Mouse (Mus musculus) monocyte, adult 5-6 weeks (primary cell): ENCODE measurements around the gene Ost4. TPM values are rescaled to one million over a fixed set of nuclear protein-coding genes. Genes with fewer than 3 reads are reported as not detected.

ENCODE experiments used
- ATAC-seq: fragments of 153-309, 156-312 bp; replicated peaks from 2 replicates; pipeline ENCODE4 v1.8.0; 2017; ENCODE audit warnings: mild to moderate bottlenecking; ENCODE audit not compliant: low TSS enrichment, insufficient number of reproducible peaks, severe bottlenecking, poor library complexity, low FRiP score
- total RNA-seq: library from RNA; stranded (forward); fragments of 200-1000, 200-491, 200-594 nt; gene quantifications from 3 replicates; pipeline ENCODE4 v1.2.3, GENCODE M21; 2017

The Ost4 gene
- total RNA-seq, 1 experiment from 2014 or later: 129 TPM

DNA sequence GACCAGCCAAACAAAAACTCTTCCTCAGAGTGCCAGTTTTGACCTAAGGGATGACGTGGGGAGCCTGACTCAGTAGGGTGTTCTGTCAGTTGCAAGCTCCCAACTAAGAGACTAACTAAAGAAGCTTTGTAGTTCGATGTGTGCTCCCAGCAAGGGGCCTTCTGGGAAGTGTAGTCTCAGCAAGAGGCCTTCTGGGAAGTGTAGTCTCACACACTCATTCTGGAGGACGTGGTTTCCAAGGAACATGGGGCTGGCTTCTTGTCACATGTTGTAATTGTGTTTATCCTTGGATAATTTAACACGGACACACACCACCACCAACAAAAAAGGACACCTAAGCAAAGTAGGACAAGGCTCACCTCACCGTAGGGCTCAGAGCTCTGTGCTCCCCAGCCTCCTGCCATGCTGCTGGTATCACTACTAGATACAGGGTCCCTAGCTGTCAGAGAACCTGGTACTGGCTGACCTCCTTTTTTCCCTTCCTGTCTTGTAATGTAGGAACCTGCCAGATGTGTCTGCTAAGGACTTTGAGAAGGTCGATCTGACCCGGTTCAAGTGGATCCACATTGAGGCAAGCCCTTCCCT lies 20.4 kb upstream of the Ost4 start:
- ATAC-seq: no peak

DNA sequence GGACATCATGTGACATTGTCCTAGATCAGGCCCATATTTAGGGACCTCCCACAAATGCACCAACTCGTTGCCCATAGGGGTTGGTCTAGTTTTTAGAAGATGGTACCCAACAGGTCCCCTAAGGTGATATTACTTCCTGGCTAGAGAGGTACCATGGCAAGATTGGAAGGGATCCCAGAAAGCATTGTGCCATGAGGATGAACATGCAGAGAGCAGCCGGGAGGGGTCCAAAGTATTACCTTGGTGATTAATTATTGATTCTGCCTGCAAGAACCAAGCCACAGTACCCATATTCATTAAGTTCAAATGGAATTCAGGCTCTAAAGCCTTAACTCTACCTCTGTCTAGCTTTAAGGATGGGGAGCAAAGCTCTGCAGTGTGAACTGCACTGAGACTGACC lies 18.5 kb upstream of the Ost4 start:
- ATAC-seq: no peak

DNA sequence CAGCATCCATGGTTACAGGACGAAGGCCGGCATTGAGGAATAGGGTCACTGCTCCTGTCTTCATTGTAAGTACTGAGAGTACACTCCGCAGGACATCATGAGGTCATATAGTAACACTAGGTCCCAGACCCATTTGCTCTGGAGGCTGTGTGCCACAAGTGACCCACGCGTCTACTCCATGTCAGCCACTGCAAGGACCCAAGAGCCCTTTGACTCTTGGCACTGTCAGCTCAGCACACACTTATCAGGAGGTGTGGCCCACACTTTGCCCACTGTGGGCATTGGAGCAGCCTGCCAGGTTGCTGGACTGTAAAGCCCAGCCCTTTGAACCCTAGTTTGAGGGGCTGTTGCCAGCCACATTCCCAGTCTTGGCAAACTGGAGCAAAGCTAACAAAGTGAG lies 17.6 kb upstream of the Ost4 start:
- ATAC-seq: no peak

DNA sequence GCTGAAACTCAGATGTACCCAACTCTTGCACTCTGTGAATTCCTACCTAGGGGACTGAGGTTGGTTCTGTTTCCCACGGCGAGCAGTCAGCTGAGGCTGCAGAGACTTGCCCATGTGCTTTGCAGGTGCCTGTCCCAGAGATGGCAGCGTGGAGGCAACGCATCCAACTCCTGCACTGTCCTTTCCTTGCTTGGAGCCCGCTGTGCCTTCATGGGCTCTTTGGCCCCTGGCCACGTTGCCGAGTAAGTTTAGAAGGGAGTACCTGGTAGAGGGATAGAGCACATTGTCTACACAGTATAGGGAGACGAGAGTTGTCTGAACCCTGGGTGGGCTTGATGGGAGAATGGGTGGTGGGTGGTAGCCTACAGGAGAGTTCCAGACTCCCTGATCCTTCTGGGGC lies 17.0 kb upstream of the Ost4 start:
- no peak for ATAC-seq

DNA sequence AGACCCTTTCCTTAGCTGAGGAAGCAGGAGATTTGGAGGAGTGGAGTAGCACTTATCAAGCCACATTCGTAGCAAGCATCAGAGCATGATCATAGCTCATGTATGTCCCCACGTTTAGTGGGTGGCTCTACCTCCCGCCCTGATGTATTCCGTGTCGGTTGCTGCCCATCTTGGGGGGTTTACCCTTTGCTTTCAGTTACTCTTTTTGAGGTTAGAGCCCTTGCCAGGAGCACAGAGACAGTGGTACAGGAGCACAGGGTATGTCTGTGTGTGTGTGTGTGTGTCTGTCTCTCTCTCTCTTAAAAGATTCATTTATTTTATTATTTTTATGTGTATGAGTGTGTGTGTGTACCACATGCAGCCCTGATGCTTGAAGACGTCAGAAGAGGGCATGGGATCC lies 15.5 kb upstream of the Ost4 start:
- no peak for ATAC-seq

DNA sequence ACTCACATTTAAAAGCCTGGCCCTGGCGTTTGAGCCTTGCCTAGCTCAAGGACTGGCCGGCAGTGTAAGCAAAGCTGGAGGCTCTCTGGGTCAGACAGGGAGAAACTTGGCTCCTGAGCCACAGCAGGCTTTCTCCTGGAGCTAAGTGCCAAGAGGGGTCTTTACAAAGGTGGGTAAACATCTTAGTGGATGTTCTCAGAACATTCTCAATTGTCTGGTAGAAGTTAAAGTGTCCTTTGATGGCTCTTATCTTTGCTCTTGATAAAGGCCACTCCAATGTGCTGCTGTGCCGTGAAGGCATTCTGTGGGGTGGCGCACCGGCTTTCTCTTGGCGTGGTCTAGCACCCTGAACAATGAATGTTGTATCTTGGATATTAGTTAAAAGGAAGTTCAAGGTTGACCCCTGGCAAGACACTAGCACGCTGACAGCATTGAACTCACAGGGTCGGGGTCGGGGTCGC lies 15.0 kb upstream of the Ost4 start:
- no peak for ATAC-seq

DNA sequence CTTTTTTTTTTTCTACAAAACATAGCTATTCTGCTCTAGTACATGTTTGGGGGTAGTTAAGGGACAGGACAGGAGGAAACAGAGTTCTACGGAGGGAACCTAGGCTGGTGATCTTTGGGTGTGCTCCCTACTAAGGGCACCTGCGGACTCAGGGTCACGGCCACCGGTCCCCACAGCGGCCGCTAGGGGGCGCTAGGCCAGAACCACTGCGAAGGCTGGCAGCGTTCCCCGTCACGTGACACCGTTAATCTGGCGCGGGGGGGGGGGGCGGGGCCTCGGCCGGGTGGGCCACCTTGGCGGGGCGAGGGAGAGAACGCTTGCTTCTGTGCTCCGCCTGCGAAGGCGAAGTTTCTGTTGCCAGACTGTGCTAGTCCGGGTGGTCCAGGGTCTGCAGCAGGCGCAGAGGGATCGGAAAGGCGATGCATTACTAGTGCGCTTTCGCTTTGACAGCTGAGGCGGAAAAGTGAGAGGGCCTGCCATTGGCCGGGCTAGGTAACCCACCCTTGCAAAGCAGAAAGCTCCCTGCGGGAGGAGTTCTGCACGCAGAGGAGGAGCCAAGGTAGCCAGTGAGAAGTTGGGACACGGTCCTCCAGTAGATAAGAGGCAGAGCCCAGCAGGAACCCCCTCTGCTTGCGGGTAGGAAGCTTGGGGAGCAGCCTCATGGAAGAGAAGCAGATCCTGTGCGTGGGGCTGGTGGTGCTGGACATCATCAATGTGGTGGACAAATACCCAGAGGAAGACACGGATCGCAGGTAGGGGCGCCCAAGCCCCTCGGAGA lies 13.9 kb upstream of the Ost4 start, which contains the start of gene Khk:
Gene Khk (plus strand): TSS at position 176 of the 778 bp plus-strand sequence.
- ATAC-seq: peak; percentile 54

DNA sequence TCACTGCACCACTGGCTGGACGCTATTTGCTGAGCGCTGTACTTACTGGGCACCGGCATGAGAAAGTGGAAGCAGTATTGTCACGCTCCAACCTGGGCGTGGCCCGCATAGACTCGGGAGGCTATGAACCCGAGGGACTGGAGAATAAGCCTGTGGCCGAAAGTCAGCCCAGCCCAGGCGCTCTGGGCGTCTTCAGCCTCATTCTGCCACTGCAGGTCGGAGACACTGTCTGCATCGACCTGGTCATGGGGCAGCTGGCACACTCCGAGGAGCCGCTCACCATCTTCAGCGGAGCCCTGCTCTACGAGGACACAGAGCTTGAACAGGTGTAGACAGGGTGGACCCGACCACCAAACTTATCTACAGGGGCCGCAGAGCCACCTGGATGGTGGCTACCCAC lies 13.0 kb upstream of the Ost4 start:
- peak; percentile 36 for ATAC-seq

DNA sequence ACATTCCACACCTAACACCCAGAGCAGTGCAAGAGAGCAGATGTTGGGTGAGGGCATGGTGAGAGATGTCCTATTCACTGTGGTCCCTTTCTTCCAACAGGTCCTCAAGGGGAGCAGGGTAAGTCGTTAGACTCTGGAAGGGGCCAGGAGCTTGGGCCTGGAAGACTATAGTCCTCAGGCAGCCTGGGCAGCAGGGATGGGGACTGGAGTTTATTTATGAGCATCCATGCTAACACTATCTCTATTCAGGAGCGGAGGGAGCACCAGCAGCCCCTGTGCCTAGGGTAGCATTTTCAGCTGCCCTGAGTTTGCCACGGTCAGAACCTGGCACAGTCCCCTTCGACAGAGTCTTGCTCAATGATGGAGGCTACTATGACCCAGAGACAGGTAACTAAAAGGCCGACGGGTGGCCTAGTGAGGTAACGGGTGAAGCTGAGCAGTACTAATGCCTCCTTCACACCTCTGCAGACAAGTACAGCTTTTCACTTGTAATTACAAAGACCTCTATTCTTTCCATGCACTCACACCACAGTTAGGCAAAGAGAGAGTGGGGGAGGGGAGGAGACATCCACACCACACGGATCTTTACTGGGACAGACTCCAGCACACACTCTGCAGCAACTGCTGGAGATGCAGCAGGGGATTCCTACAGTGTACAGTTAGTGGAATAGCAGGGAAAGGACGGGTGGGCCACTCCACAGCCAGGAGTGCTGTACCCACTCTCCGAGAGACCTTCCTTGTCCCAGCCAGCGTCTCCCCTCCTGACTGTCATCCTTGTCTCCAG lies 12.4 kb upstream of the Ost4 start:
- no peak for ATAC-seq

DNA sequence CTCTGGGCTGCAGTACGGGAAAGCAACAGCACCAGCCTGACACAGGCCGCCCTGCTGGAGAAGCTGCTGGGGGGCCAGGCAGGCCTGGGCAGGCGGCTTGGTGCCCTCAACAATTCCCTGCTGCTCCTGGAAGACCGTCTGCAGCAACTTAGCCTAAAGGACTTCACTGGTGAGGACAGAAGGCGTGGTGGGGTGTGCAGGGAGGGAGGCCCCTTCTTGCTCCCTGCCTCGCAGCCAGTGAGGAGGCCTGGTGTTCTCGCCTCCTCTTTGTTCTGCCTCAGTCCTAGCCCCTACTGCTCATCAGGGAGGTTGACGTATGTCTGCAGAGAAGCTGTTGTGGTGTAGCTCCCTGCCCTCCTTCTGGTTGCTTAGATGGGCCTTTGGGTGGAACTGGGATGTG lies 11.1 kb upstream of the Ost4 start:
- no peak for ATAC-seq

DNA sequence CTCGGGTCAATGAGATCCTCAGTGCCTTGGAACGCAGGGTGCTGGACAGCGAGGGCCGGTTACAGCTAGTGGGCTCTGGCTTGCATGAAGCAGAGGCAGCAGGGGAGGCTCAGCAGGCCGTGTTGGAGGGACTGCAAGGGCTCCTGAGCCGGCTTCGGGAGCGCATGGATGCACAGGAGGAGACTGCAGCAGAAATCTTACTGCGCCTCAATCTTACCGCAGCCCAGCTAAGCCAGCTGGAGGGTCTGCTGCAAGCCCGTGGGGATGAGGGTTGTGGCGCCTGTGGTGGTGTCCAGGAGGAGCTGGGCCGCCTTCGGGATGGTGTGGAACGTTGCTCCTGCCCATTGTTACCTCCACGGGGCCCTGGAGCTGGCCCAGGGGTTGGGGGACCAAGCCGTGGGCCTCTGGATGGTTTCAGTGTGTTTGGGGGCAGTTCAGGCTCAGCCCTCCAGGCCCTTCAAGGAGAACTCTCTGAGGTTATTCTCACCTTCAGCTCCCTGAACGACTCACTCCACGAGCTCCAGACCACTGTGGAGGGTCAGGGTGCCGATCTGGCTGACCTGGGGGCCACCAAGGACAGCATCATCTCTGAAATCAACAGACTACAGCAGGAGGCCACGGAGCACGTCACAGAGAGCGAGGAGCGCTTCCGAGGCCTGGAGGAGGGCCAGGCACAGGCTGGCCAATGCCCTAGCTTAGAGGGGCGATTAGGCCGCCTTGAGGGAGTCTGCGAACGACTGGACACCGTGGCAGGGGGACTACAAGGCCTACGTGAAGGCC lies 10.5 kb upstream of the Ost4 start:
- ATAC-seq: no peak

DNA sequence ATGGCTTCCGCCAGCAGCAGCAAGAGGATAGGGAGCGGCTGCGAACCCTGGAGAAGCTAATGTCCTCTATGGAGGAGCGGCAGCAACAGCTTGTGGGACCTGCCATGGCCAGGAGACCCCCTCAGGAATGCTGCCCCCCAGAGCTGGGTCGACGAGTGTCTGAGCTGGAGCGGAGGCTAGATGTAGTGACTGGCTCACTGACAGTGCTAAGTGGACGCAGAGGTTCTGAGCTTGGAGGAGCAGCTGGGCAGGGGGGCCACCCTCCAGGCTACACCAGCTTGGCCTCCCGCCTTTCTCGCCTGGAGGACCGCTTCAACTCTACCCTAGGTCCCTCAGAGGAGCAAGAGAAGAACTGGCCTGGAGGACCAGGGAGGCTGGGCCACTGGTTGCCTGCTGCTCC lies 9.8 kb upstream of the Ost4 start:
- ATAC-seq: no peak

DNA sequence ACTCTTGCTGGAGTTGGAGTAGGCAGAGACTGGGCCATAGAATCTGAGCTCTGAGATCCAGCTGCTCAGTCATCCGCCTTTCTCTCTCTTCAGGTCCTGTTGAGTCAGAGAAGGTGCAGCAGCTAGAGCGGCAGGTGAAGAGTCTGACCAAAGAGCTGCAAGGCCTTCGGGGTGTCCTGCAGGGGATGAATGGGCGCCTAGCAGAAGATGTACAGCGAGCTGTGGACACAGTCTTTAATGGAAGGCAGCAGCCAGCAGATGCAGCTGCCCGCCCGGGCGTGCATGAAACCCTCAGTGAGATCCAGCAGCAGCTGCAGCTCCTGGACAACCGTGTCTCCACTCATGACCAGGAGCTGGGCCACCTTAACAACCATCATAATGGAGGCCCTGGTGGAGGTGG lies 9.3 kb upstream of the Ost4 start:
- no peak for ATAC-seq

DNA sequence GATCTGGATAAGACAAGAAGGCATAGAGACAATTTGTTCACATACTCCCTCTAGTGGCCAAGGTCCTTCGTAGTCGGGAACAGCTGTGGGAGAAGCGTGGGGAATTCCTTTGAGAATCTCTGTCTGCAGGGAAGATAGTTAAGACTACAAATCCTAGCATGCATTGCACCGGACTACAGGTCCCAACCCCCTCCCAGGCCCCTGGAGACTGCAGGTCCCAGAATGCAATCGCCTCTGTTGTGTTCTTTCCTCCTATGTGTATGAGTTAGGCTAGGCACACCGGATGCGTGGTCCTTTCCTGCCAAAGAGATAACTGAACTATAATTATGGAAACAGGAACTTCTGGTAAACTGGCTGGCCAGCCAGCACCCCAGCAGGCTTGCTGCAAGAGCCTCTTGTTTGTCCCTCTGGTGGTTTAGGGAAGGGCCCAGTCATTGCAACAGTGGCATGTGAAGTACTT lies 8.4 kb upstream of the Ost4 start:
- ATAC-seq: peak; percentile 72

DNA sequence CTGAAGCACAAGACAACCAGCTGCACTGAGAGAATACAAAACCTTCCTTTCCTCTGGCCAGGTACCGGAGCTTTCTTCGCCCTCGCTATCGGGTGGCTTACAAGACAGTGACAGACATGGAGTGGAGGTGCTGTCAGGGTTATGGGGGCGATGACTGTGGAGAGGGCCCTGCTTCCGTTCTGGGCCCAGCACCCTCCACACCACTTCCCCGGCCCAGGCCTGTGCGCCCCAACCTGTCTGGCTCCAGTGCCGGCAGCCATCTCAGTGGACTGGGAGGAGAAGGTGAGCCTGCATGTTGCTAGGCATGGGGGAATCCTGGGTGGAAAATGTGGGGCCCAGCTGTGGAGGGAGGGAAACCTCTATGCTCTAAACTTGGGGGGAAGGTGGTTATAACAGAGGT lies 7.9 kb upstream of the Ost4 start:
- no peak for ATAC-seq

DNA sequence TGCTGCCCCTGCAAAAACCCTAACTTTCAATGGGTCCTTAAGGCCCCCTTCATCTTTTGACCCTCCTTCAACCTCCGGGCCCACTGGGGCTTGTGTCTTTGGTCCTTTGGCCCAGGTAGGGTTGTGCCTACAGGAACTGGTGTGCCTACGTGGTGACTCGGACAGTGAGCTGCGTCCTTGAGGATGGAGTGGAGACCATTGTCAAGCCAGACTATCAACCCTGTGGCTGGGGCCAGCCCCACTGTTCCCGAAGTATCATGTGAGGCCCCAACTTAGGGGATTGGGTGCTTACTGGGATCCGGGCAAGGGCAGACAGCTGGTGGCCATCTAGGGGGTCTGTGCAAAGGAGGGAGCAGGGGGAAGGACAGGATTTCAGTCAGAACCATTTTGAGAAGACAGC lies 7.3 kb upstream of the Ost4 start:
- ATAC-seq: no peak

DNA sequence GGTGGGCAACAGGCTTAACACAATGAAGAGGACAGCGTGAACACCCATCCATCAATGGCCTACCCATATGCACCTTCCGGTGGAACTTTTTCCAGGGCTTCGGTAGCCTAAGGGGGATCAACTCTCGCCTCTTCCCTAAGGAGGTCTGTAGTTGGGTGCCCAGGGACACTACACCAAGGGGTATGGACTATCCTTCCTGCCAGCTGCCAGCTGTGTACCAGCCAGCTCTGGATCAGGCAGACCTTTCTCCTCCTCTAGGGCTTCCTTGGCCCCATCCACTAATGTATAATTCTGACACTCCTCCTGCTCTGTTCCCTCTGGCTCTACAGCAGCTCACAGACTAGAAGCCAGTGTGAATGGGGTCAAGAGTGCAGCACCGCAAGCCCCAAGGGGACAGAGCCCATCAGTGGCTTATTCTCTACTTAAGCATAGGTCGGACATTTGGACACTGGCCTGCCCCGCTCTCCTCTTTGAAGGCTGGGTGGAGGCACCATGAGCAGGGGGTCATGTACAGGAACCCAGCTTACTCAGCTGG lies 6.6 kb upstream of the Ost4 start:
- ATAC-seq: no peak

DNA sequence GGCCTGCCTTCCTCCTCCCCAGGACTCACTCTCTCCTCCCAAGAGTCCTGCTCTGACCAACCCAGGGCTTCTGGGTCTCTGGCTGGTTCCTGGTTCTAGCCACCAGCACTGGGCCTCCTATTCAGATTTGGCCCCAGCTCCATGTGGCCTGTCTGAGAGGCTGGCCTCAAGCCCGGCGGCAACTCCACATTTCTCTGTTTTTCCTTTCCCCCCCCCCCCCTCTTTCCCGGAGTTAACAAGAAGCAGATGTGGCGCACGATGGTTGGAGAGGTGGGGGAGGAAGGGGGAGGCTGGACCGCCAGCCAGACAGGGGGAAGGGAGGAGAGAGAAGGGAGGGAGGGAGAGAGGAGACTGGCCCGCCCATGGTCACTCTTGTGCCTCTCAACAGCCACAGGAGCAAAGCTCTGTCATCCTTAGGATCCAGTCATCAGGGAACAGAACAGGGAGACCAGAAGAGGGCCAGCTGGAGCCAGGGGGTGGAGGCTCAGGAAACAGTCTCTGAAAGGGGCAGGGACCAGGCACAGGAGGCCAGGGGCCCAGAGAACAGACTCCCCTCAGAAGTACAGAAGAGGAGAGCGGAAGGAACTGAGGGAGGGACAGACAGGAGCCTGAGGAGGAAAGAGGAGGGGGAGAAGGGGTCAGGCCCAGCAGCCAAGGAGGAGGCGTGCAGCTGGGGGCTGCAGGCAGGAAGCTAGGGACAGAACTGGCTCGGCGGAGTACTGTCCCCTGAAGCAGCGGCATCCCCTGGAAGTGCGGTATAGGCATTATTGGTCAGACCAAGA lies 5.7 kb upstream of the Ost4 start, which contains the start of gene Emilin1:
Gene Emilin1 (plus strand): TSS at position 343 of the 782 bp plus-strand sequence.
- ATAC-seq: no peak
